Mouse (Mus musculus) erythroid progenitor cell, adult 5-6 weeks (primary cell): Measurements from ENCODE around the gene C4b. TPM values are rescaled to one million over a fixed set of nuclear protein-coding genes. Genes with fewer than 3 reads are reported as not detected.
"Not testable (repeated sequence)": the region's sequence is repeated elsewhere in the genome, so short reads cannot be mapped to it uniquely, and the experiment has no call there.

Experiments
- ATAC-seq: replicated peaks from 2 replicates; pipeline ENCODE4 v1.8.0; 2016; ENCODE audit warnings: moderate number of reproducible peaks, mild to moderate bottlenecking, moderate TSS enrichment, inconsistent platforms; ENCODE audit not compliant: poor library complexity, low FRiP score, severe bottlenecking
- total RNA-seq, 2 experiments: library from RNA; stranded (forward) in 1 of 2; stranded (reverse) in 1 of 2; fragments of 150-400 nt in 1 of 2; fragments of 186-747, 209-891 nt in 1 of 2; gene quantifications; 2 replicates each; pipeline versions ENCODE4 v1.2.3 to v1.2.4; 2015 to 2017; ENCODE audit warnings: low replicate concordance in 2 of 2

C4b gene
- total RNA-seq, 2 experiments from 2014 or later: under 0.01 TPM; not detected in 1

- not testable (repeated sequence) for ATAC-seq
Observed at GRCm38 (mm10) chr17:34714181-34714907, 29.3 kb downstream of the C4b start.

DNA sequence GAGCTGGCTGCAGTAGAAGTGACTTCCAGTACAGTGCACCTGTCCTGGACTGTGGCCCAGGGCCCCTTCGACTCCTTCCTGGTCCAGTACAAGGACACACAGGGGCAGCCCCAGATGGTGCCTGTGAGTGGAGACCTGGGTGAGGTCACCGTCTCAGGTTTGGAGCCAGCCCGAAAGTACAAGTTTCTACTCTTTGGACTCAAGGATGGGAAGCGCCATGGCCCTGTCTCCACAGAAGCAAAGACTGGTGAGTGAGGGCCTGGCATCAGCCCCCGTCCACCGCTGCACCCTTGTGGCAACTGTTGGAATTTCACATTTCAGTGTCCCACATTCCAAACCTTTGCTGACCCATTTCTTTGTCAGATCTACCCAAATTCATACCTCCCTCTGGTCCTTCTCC, 30.7 kb downstream of the C4b start:
- ATAC-seq: no peak

DNA sequence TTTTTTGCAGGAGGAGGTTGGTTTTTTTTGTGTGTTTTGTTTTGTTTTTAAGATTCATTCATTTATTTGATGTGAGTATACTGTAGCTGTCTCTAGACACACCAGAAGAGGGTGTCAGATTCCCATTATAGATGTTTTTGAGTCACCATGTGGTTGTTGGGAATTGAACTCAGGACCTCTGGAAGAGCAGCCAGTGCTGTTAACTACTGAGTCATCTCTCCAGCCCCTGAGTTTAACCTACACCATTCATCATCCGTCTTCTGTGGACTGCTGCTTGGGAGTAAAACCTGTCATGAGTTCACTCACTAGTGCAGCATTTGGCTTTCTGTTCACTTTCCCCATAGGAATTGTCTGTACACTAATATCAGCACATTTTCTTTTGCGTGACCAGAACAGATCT, 37.2 kb downstream of the C4b start:
- ATAC-seq: not testable (repeated sequence)

DNA sequence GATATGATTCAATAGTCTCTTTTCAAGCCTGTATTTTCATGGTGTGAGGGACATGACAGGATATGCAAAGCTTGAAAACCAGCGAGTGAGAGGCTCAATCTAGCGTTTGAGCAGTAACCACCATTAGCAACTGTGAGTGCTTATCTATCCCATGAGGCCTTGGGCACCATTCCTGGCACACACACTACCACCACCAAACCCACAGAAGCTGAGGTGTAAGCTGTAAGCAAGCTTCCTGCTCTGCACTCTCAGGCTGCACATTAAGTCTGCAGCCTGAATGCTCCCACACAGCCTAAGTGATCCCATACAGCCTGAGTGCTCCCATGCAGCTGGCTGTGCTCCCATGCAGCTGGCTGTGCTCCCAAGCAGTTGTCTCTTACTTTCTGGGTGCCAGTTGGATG, 43.0 kb downstream of the C4b start:
- ATAC-seq: no peak

- ATAC-seq: no peak
Observed at GRCm38 (mm10) chr17:34699575-34700408, 43.9 kb downstream of the C4b start.

DNA sequence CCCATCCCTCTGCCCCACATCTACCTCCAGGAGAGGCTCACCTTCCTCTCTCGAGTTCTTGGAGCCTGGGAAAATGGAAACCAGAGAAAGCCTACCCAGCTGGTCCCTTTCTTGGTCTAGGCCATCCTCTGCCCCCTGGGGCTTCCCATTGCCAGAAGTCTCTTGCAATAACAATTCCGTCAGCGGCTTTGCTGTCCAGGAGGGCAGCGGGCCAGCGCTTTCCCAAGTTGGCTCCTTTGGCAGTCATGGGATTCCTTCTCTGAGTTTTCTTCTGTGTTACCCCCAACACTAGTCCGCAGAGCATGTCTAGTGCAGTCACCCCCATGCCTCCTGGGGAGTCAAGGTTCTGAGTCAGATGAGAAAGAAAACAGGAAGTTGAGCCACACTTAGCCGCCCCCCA, 50.8 kb downstream of the C4b start:
- no peak for ATAC-seq

GRCm38 (mm10) chr17:34690458-34690857, 53.2 kb downstream of the C4b start:
- ATAC-seq: no peak

DNA sequence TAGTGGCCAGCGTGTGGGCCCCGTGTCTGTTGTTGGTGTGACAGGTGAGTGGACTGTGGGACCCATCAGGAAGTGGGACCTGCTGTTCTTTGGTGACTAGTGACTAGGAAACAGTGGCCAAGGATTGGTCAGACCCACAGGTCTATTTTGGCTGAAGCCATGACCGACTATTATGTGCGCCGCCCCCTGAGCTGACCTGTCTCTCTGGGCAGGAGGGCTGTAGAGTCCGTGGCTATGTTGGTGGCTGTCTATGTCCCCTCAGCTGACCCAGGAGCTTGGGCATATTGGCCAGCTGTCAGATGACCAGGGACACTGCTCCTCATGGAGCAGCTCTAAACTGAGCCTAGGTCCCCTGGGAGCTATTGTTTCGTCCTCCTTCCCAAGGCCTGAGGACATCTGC, 54.8 kb downstream of the C4b start:
- no peak for ATAC-seq

DNA sequence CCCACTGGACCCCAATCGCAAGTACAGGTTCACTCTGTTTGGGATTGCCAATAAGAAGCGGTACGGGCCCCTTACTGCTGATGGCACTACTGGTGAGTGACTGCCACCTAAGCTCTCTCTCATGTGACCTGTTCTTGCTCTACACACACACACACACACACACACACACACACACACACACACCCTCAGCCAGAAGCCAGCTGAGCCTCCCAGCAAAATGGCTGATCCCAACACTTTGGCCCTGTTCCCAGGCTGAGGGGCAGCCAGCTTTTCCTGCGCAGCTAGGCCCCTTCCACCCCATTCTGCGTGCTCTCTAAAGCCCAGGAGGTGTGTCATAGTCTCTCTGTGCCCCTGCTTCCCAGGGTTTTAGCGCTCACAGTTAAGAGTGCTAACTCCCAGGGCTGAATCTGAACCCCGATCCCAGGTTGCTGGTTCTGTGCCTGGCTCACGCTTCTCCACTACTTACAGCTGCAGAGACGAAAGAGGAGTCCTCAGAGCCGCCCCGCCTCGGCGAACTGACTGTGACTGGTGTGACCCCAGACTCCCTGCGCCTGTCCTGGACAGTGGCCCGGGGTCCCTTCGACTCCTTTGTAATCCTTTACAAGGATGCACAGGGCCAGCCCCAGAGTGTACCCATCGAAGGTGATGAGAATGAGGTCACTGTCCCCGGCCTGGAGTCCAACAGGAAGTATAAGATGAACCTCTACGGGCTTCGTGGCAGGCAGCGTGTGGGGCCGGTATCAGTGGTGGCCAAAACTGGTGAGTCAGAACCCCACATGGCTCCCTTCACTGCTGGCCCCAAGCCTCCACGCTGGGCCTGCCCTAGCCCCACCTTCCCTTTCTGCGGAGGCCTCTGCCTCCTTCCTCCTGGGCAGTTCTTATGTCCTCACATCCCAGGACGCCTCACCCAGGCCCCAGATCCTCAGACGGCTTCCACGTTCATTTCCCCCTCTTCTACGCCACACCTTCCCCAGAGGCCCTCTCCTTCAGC, 58.3 kb downstream of the C4b start:
- ATAC-seq: no peak

DNA sequence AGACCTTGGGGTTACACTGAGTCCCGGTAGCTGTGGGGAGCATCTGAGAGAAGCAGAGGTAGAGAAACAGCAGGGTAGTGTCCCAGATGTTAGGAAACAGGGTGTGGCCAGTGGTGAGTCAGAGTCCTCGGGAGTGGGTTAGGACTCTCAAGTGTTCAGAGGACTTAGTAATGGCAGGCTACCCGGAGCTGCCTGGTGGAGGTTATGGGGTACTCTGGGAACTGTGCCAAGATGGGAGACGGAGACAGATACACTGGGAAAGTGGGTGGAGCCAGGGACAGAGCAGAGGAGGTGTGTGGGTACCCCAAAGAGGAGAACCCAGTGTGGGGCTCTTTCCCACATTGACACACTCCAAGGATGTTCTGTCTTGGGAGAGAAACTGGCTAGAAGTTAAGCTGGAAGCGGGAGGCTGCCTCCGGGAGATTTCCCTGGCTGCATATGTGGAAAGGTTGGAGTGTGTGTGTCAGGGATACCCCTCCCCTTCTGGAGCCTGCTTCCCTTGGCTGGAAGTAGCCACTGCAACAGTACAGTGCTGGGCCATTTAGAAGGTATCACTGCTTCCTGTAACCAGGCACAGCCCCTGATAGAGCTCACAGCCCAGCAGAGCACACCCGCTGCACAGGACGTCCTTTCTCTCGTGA, 59.3 kb downstream of the C4b start:
- ATAC-seq: no peak

DNA sequence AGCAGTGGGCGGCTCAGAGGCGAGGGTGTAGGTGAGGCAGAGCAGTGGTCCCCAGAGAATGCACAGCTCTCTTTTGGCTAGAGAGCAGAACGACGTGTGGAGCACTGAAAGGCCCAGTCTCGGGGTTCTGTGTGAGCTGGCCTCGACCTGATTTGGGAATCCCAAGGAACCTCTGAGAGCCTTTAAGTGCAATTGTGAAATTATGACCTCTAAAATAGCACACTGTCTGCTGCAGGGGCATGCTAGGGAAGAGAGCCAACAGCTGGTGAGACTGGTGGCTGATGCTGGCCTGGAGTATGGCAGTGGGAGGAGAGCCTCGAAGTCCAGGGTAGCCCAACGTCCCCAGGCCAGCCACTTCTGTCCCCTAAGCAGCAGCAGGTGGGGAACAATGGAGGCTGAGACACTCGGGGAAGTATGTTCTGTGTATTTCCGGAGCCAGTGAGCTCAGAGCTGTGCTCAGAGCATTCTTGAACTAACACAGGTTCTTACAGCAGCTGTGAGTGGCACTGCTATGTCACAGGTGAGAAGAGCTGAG, 59.9 kb downstream of the C4b start:
- ATAC-seq: no peak

- no peak for ATAC-seq
Observed at GRCm38 (mm10) chr17:34683179-34683578, 60.5 kb downstream of the C4b start.

- ATAC-seq: no peak
Observed at GRCm38 (mm10) chr17:34681881-34682536, 61.7 kb downstream of the C4b start.

- ATAC-seq: no peak
Observed at GRCm38 (mm10) chr17:34681132-34681571, 62.5 kb downstream of the C4b start.

DNA sequence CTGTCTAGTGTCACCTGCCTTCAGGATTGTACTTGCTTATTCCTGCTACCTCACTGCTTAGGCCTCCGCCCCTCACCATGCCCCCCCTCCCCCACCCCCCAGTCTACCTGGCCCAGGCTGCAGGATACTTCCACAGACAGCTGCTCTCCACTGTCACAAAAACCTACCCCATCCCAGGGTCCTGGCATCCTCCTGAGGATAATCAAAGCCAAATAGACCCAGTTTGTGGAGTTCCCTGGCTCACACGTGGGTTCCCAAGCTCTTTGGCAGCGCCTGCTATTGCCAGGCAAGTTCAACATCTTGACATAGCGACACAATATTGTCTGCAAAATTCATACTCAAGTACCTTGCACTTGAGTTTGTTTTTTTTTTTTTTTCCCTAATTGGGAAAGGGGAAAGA, 63.1 kb downstream of the C4b start:
- ATAC-seq: no peak

GRCm38 (mm10) chr17:34680191-34680590, 63.5 kb downstream of the C4b start:
- ATAC-seq: no peak
